Mouse (Mus musculus): ENCODE results near the gene Dao. TPM values are rescaled to one million over a fixed set of nuclear protein-coding genes. Genes with fewer than 3 reads are reported as not detected.

The Dao gene
- polyA plus RNA-seq, 1 experiment: 0.06 TPM

DNA sequence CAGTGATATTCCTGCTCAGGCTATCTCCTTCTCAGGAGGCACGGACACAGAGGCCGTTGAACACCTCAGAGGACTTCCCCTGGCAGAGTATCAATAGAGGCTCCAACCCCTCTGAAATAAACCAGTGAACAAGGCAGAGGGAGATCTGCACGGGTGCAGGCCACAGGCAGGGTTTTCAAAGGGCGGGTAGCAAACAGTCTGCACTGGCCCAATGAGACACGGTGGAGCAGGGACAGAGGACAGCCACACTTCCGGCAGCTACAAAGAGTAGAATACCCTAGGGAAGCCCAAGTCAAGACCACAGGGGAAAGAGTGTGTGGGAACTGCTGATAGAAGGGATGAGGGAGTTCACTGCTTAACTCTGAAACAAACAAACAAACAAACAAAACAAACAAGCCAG lies 20.0 kb upstream of the Dao start:
- TF ChIP-seq CTCF (IDR thresholded peaks at IDR 0.05; ENCODE audit: control insufficient read depth, insufficient read depth, insufficient replicate concordance, low read depth, low read length): no peak
- TF ChIP-seq POLR2A (IDR thresholded peaks at IDR 0.05; ENCODE audit: control insufficient read depth, low read depth, low read length): no peak
- no peaks in the 10 kb centered on the region for H3K27me3 ChIP-seq (ENCODE audit: control insufficient read depth, insufficient read depth, low read length)
- no peak overlapping the region for H3K27ac ChIP-seq (ENCODE audit: control insufficient read depth, insufficient read depth, low read depth, low read length)
- H3K4me3 ChIP-seq (ENCODE audit: control insufficient read depth, low read depth, low read length): no peak overlapping the region
- H3K4me1 ChIP-seq (ENCODE audit: control insufficient read depth, insufficient read depth, low read length): peaks cover 4% of the 10 kb centered on the region
- no peaks in the 10 kb centered on the region for H3K36me3 ChIP-seq (ENCODE audit: control insufficient read depth, insufficient read depth, low read length)

GRCm38 (mm10) chr5:113984025-113984740 lies 19.3 kb upstream of the Dao start:
- Histone ChIP-seq H3K27ac (ENCODE audit: control insufficient read depth, insufficient read depth, low read depth, low read length) (no peak overlapping the region), H3K4me3 (ENCODE audit: control insufficient read depth, low read depth, low read length) (no peak overlapping the region), H3K36me3 (ENCODE audit: control insufficient read depth, insufficient read depth, low read length) (no peaks in the 10 kb centered on the region), H3K27me3 (ENCODE audit: control insufficient read depth, insufficient read depth, low read length) (no peaks in the 10 kb centered on the region), H3K4me1 (ENCODE audit: control insufficient read depth, insufficient read depth, low read length) (peaks cover 4% of the 10 kb centered on the region)
- TF ChIP-seq POLR2A (IDR thresholded peaks at IDR 0.05; ENCODE audit: control insufficient read depth, low read depth, low read length): no peak
- TF ChIP-seq CTCF (IDR thresholded peaks at IDR 0.05; ENCODE audit: control insufficient read depth, insufficient read depth, insufficient replicate concordance, low read depth, low read length): no peak

DNA sequence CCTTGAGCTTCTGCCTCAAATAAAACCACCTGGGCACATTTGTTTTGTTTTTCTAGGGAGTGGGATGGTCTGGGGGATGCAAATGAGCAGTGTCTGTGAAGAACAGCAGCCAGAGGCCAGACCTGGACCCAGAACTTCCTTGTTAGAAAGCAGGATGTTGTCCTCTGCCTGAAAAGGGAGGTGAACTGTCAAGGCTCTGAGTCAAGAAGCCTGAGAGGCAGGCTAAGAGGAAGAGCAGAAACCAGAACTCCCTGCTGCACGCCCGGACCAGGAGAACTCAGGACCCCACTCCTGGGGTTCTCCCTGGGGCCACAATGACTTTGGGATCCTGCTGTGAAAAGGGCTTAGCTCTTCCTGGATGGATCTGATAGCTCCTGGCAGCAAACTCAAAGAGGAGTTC lies 17.8 kb upstream of the Dao start:
- TF ChIP-seq POLR2A (IDR thresholded peaks at IDR 0.05; ENCODE audit: control insufficient read depth, low read depth, low read length) (no peak), CTCF (IDR thresholded peaks at IDR 0.05; ENCODE audit: control insufficient read depth, insufficient read depth, insufficient replicate concordance, low read depth, low read length) (no peak)
- Histone ChIP-seq H3K27me3 (ENCODE audit: control insufficient read depth, insufficient read depth, low read length) (no peaks in the 10 kb centered on the region), H3K4me1 (ENCODE audit: control insufficient read depth, insufficient read depth, low read length) (peaks cover 4% of the 10 kb centered on the region), H3K27ac (ENCODE audit: control insufficient read depth, insufficient read depth, low read depth, low read length) (no peak overlapping the region), H3K36me3 (ENCODE audit: control insufficient read depth, insufficient read depth, low read length) (no peaks in the 10 kb centered on the region), H3K4me3 (ENCODE audit: control insufficient read depth, low read depth, low read length) (no peak overlapping the region)

- H3K27ac ChIP-seq (ENCODE audit: control insufficient read depth, insufficient read depth, low read depth, low read length): peak overlapping the region; percentile 3; the same call in 1 of the 2 replicates
- no peak overlapping the region for H3K4me3 ChIP-seq (ENCODE audit: control insufficient read depth, low read depth, low read length)
- H3K27me3 ChIP-seq (ENCODE audit: control insufficient read depth, insufficient read depth, low read length): no peaks in the 10 kb centered on the region
- H3K4me1 ChIP-seq (ENCODE audit: control insufficient read depth, insufficient read depth, low read length): peaks cover 4% of the 10 kb centered on the region
- TF ChIP-seq POLR2A (IDR thresholded peaks at IDR 0.05; ENCODE audit: control insufficient read depth, low read depth, low read length): no peak
- TF ChIP-seq CTCF (IDR thresholded peaks at IDR 0.05; ENCODE audit: control insufficient read depth, insufficient read depth, insufficient replicate concordance, low read depth, low read length): no peak
- no peaks in the 10 kb centered on the region for H3K36me3 ChIP-seq (ENCODE audit: control insufficient read depth, insufficient read depth, low read length)
Measured at GRCm38 (mm10) chr5:113986182-113986961, 17.1 kb upstream of the Dao start.

DNA sequence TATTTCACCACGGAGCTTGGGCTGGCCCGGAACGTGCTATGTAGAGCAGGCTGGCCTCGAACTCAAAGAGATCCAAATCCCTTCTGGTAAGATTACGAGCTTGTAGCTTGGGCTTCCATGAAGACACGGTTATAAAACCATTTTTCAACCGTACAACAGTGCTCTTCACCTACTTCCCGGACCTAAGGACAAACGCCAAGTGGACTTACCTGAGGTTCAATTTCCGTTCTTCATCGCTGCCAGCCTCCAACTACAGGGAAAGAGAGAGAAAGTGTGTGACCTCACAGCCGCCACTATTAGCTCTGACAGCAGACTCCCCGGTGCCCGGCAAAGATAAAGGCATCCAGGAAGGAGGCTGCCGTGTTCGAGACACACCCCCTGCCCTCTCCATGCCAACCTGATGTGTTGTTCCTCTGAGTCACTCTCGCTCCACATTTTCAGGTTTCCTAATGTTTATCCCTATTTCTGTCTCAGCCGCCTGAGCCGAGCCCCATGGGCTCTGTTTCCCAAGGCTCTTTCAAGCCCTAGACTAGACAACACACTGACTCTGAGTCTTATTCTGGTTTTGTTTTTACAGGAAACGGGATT lies 14.0 kb upstream of the Dao start:
- Histone ChIP-seq H3K4me1 (ENCODE audit: control insufficient read depth, insufficient read depth, low read length) (peaks cover 12% of the 10 kb centered on the region), H3K27ac (ENCODE audit: control insufficient read depth, insufficient read depth, low read depth, low read length) (no peak overlapping the region), H3K4me3 (ENCODE audit: control insufficient read depth, low read depth, low read length) (no peak overlapping the region), H3K36me3 (ENCODE audit: control insufficient read depth, insufficient read depth, low read length) (no peaks in the 10 kb centered on the region), H3K27me3 (ENCODE audit: control insufficient read depth, insufficient read depth, low read length) (no peaks in the 10 kb centered on the region)
- TF ChIP-seq POLR2A (IDR thresholded peaks at IDR 0.05; ENCODE audit: control insufficient read depth, low read depth, low read length) (no peak), CTCF (IDR thresholded peaks at IDR 0.05; ENCODE audit: control insufficient read depth, insufficient read depth, insufficient replicate concordance, low read depth, low read length) (no peak)

DNA sequence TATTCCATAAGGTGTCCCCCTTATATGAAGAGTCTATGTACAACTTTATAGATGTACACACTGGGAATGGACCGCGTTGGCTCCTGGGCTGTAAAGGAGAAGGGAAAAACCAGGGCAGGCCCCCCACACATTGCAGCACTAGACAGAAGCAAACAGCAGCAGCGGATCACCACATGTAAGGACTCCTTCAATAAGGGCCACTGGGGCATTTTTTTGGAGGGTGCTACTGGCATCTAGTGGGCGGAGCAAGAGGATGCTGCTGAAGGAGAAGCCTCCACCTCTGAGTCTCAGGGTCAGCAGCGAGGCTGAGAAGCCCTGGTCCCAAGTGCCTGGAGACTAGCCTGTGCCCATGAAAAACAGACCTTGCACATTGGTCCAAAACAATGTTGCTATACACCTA lies 12.9 kb upstream of the Dao start:
- TF ChIP-seq POLR2A (IDR thresholded peaks at IDR 0.05; ENCODE audit: control insufficient read depth, low read depth, low read length): no peak
- no peak for TF ChIP-seq CTCF (IDR thresholded peaks at IDR 0.05; ENCODE audit: control insufficient read depth, insufficient read depth, insufficient replicate concordance, low read depth, low read length)
- peaks cover 12% of the 10 kb centered on the region for H3K4me1 ChIP-seq (ENCODE audit: control insufficient read depth, insufficient read depth, low read length)
- H3K36me3 ChIP-seq (ENCODE audit: control insufficient read depth, insufficient read depth, low read length): no peaks in the 10 kb centered on the region

DNA sequence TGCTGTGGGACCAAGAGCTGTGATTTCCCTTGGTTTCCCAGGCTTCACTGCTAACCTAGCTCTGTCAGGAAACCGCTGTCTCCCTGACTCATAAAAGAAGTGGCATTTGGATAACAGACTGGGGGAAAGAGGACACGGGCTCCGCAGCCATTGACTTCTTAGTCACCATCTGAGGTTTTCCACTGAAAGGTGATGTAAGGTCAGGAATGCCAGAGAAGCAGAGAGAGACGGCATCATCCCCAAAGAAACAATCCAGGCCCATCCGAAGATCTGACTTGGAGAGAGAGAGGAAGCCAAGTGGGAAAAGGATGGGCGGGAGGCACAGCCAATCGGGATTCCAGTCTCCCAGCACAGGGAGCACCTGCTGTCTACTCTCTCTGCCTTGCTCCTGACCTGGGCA lies 12.4 kb upstream of the Dao start:
- peaks cover 9% of the 10 kb centered on the region for H3K4me1 ChIP-seq (ENCODE audit: control insufficient read depth, insufficient read depth, low read length)
- H3K36me3 ChIP-seq (ENCODE audit: control insufficient read depth, insufficient read depth, low read length): no peaks in the 10 kb centered on the region
- H3K4me3 ChIP-seq (ENCODE audit: control insufficient read depth, low read depth, low read length): no peak overlapping the region
- no peak for TF ChIP-seq CTCF (IDR thresholded peaks at IDR 0.05; ENCODE audit: control insufficient read depth, insufficient read depth, insufficient replicate concordance, low read depth, low read length)
- TF ChIP-seq POLR2A (IDR thresholded peaks at IDR 0.05; ENCODE audit: control insufficient read depth, low read depth, low read length): no peak
- H3K27ac ChIP-seq (ENCODE audit: control insufficient read depth, insufficient read depth, low read depth, low read length): no peak overlapping the region
- H3K27me3 ChIP-seq (ENCODE audit: control insufficient read depth, insufficient read depth, low read length): no peaks in the 10 kb centered on the region

More for the DNA sequence above, 12.9 kb upstream of the Dao start:
- H3K27me3 ChIP-seq (ENCODE audit: control insufficient read depth, insufficient read depth, low read length): no peaks in the 10 kb centered on the region
- no peak overlapping the region for H3K4me3 ChIP-seq (ENCODE audit: control insufficient read depth, low read depth, low read length)
- no peak overlapping the region for H3K27ac ChIP-seq (ENCODE audit: control insufficient read depth, insufficient read depth, low read depth, low read length)

Data from testis, adult 2 months (tissue).